In genomic region chr15:27340070-27340469, GRCm38 (mm10) we compare ENCODE assay signal across 21 mouse cellular contexts.
DNase-seq lines count a peak whose midpoint lies in the region; ATAC-seq and TF ChIP-seq lines count a peak whose summit lies in the region.
"Had no signal": no experiment of that assay in that cellular context is flagged by ENCODE, and none has a peak within 500 bp of the region (broad histone marks: within the 10 kb centered on the region; RNA-seq: fewer than 3 reads in every experiment).

No protein-coding gene starts in this region.

- no peak for TF ChIP-seq CTCF in lung, adult 2 months (IDR thresholded peaks at IDR 0.05; ENCODE audit: insufficient read depth, low read length)

- peak; percentile 58 for DNase-seq in heart, adult 11 months
- no peak for DNase-seq in heart, postnatal 10 days
- peak; percentile 25 for DNase-seq in cerebellum, adult 8-10 months
- no peak for DNase-seq in adrenal gland, postnatal 25 days
- DNase-seq in lung, adult 2 months = no peak
- DNase-seq in adrenal gland, adult 18-20 months (ENCODE audit: low spot score in 2 of 2) = no peak
- DNase-seq: adrenal gland, adult 8-10 months; kidney, adult 11 months; kidney, postnatal 36 days; lung, postnatal 4 days; thymus, adult 18-20 months; thymus, postnatal 4 days had no signal

- 52% methylated on average over 4 of the region's 4 CpGs for WGBS in lung, adult 2 months

- TF ChIP-seq POLR2A in lung, adult 2 months (IDR thresholded peaks at IDR 0.05; ENCODE audit: borderline replicate concordance, extremely low read depth, low read depth, low read length) = no peak

- intact Hi-C loops in heart, postnatal 10 days (cut with DNase I) = no loop called here

- peak; percentile 85 for ATAC-seq in common myeloid progenitor, adult 5-6 weeks (replicated peaks; ENCODE audit: low read depth, poor library complexity, severe bottlenecking)
- ATAC-seq: forebrain, embryonic 13.5 days; Patski had no signal

- H3K4me3 ChIP-seq in lung, adult 2 months (replicated peaks; ENCODE audit: extremely low read depth, low read depth, low read length) = no peak overlapping the region
- H3K4me3 ChIP-seq: embryonic facial prominence, embryonic 12.5 days; forebrain, embryonic 13.5 days; kidney, embryonic 15.5 days; left cerebral cortex, adult 2 months; limb, embryonic 15.5 days; lung, embryonic 15.5 days; midbrain, embryonic 12.5 days had no signal

- H3K4me1 ChIP-seq in lung, adult 2 months (ENCODE audit: control insufficient read depth, insufficient read depth, low read length) = no peaks in the 10 kb centered on the region
- H3K4me1 ChIP-seq: embryonic facial prominence, embryonic 12.5 days; forebrain, embryonic 13.5 days; kidney, embryonic 15.5 days; limb, embryonic 15.5 days; lung, embryonic 15.5 days; midbrain, embryonic 12.5 days had no signal

Comparison
In these comparisons a context has a peak if more than half of its experiments do, and no peak if none do; other contexts are left out.
1. DNase-seq: peak in heart, adult 11 months (single experiment) and cerebellum, adult 8-10 months (single experiment); none in heart, postnatal 10 days (0 of 2), adrenal gland, postnatal 25 days (single experiment), lung, adult 2 months (single experiment) and adrenal gland, adult 18-20 months (0 of 2).